Comparison of ENCODE assay signal across 8 mouse cellular contexts in genomic region chr10:52419402-52419801, GRCm38 (mm10). TPM values are rescaled to one million over a fixed set of nuclear protein-coding genes. Genes with fewer than 3 reads are reported as not detected.
DNase-seq lines count a peak whose midpoint lies in the region; ATAC-seq and TF ChIP-seq lines count a peak whose summit lies in the region.

No protein-coding gene starts in this region.

- H3K9me3 ChIP-seq in neural tube, embryonic 11.5 days (ENCODE audit: control insufficient read depth, low read length) = no peaks in the 10 kb centered on the region
- no peaks in the 10 kb centered on the region for H3K9me3 ChIP-seq in heart, embryonic 15.5 days (replicated peaks)
- H3K9me3 ChIP-seq in liver, postnatal 0 days (ENCODE audit: low read length) = no peaks in the 10 kb centered on the region

- 62% methylated on average over 4 of the region's 4 CpGs for WGBS in neural tube, embryonic 11.5 days
- 70% methylated on average over 4 of the region's 4 CpGs for WGBS in heart, embryonic 15.5 days
- WGBS in liver, postnatal 0 days (ENCODE audit: insufficient replicate concordance) = 72% methylated on average over 4 of the region's 4 CpGs

- H3K9ac ChIP-seq in neural tube, embryonic 11.5 days (ENCODE audit: low read length) = no peak overlapping the region
- no peak overlapping the region; the same call in 1 of the 2 replicates for H3K9ac ChIP-seq in heart, embryonic 15.5 days
- 0 out of 2 replicates have a peak overlapping the region, but pooled peaks have one; percentile 38 for H3K9ac ChIP-seq in liver, postnatal 0 days (replicated peaks)

- peak overlapping the region; percentile 74; the same call in 1 of the 2 replicates for H3K4me3 ChIP-seq in neural tube, embryonic 11.5 days (ENCODE audit: low read depth, low read length)
- peak overlapping the region; percentile 100 for H3K4me3 ChIP-seq in heart, embryonic 15.5 days
- peak overlapping the region; percentile 99 for H3K4me3 ChIP-seq in liver, postnatal 0 days (ENCODE audit: low read depth, low read length)

- peaks cover 10% of the 10 kb centered on the region; the same call in 1 of the 2 replicates for H3K4me1 ChIP-seq in neural tube, embryonic 11.5 days (ENCODE audit: control insufficient read depth, insufficient read depth, low read length)
- peaks cover 37% of the 10 kb centered on the region for H3K4me1 ChIP-seq in heart, embryonic 15.5 days (replicated peaks)
- H3K4me1 ChIP-seq in liver, postnatal 0 days (ENCODE audit: insufficient read depth) = peaks cover 31% of the 10 kb centered on the region

- no peaks in the 10 kb centered on the region for H3K27me3 ChIP-seq in neural tube, embryonic 11.5 days (ENCODE audit: control insufficient read depth, insufficient read depth, low read length)
- H3K27me3 ChIP-seq in heart, embryonic 15.5 days = no peaks in the 10 kb centered on the region
- no peaks in the 10 kb centered on the region for H3K27me3 ChIP-seq in liver, postnatal 0 days (ENCODE audit: insufficient read depth, low read length)

- peak; percentile 23; the same call in 1 of the 2 replicates for TF ChIP-seq EP300 in liver, postnatal 0 days (IDR thresholded peaks at IDR 0.05; ENCODE audit: low read depth)

- no peak overlapping the region for H3K27ac ChIP-seq in neural tube, embryonic 11.5 days (ENCODE audit: low read depth, low read length)
- 0 out of 2 replicates have a peak overlapping the region, but pooled peaks have one; percentile 97 for H3K27ac ChIP-seq in heart, embryonic 15.5 days
- H3K27ac ChIP-seq in liver, postnatal 0 days (ENCODE audit: low read depth) = peak overlapping the region; percentile 94

- peak overlapping the region; percentile 43 for H3K4me2 ChIP-seq in neural tube, embryonic 11.5 days (ENCODE audit: low read depth)
- H3K4me2 ChIP-seq in heart, embryonic 15.5 days = peak overlapping the region; percentile 67
- peak overlapping the region; percentile 93 for H3K4me2 ChIP-seq in liver, postnatal 0 days (ENCODE audit: low read depth, low read length)

- H3K36me3 ChIP-seq in neural tube, embryonic 11.5 days (ENCODE audit: control insufficient read depth, insufficient read depth, low read length) = no peaks in the 10 kb centered on the region
- no peaks in the 10 kb centered on the region for H3K36me3 ChIP-seq in heart, embryonic 15.5 days
- H3K36me3 ChIP-seq in liver, postnatal 0 days (replicated peaks; ENCODE audit: insufficient read depth, low read length) = no peaks in the 10 kb centered on the region; the same call in 1 of the 2 replicates

- no peak for TF ChIP-seq CTCF in liver, postnatal 0 days (IDR thresholded peaks at IDR 0.05; ENCODE audit: low read depth)

- no peak for ATAC-seq in neural tube, embryonic 11.5 days (ENCODE audit: insufficient read depth, low FRiP score, low TSS enrichment)
- ATAC-seq in heart, embryonic 15.5 days (replicated peaks; ENCODE audit: insufficient number of reproducible peaks, insufficient read depth, low FRiP score, low read depth) = no peak
- ATAC-seq in liver, postnatal 0 days = no peak
- ATAC-seq in megakaryocyte progenitor cell, adult 5-6 weeks (replicated peaks; ENCODE audit: poor library complexity) = no peak
- no peak for ATAC-seq in inflammation-experienced regulatory T-cells, adult 6 months

- no peak for DNase-seq in neural tube, embryonic 11.5 days (ENCODE audit: low spot score)
- DNase-seq in neural tube, embryonic 10.5 days (ENCODE audit: extremely low spot score, low spot score) = no peak
- no peak for DNase-seq in liver, postnatal 0 days
- no peak for DNase-seq in spleen, postnatal 14 days (ENCODE audit: low spot score in 2 of 2)
- no peak for DNase-seq in adrenal gland, postnatal 4 days (ENCODE audit: low spot score in 2 of 2)

RNA-seq across cellular contexts. Expression of gene Nus1, which starts 2.1 kb away (rescaled TPM):
- polyA plus RNA-seq in neural tube, embryonic 11.5 days (2014; fragmentation: Nextera tagmentation; extraction: Ambion mirVana) = 14.4 and 15.7 TPM in 2 replicates
- 7.9 and 8.8 TPM in 2 replicates for polyA plus RNA-seq in heart, embryonic 15.5 days (2015; fragmentation: Nextera tagmentation; extraction: Ambion mirVana)
- polyA plus RNA-seq in liver, postnatal 0 days (2015; fragmentation: Nextera tagmentation; extraction: Ambion mirVana) = 5.9 and 6.5 TPM in 2 replicates
- 10 to 100 TPM; 49.7 to 56.4 TPM for total RNA-seq in adrenal gland, postnatal 4 days (2021)
- total RNA-seq in megakaryocyte progenitor cell, adult 5-6 weeks (2015) = 33.7 and 37.2 TPM in 2 replicates
- 26.8 and 41.1 TPM in 2 replicates for total RNA-seq in megakaryocyte progenitor cell, adult 5-6 weeks (2017)
- polyA plus RNA-seq in inflammation-experienced regulatory T-cells, adult 6 months (2017; shearing (Covaris generic)) = 1 to 10 TPM; 7.5 to 8.2 (median 7.7) TPM

RNA-seq across cellular contexts. Expression of gene Nepn, which starts 30.6 kb away (rescaled TPM):
- not detected in 2 replicates for polyA plus RNA-seq in neural tube, embryonic 11.5 days (2014; fragmentation: Nextera tagmentation; extraction: Ambion mirVana)
- polyA plus RNA-seq in heart, embryonic 15.5 days (2015; fragmentation: Nextera tagmentation; extraction: Ambion mirVana) = not detected in 2 replicates
- not detected in 2 replicates for polyA plus RNA-seq in liver, postnatal 0 days (2015; fragmentation: Nextera tagmentation; extraction: Ambion mirVana)
- total RNA-seq in adrenal gland, postnatal 4 days (2021) = under 1 TPM; 0.28 to 0.42 TPM
- total RNA-seq in megakaryocyte progenitor cell, adult 5-6 weeks (2015) = not detected in 2 replicates
- not detected in 2 replicates for total RNA-seq in megakaryocyte progenitor cell, adult 5-6 weeks (2017)
- polyA plus RNA-seq in inflammation-experienced regulatory T-cells, adult 6 months (2017; shearing (Covaris generic)) = not detected

RNA-seq across cellular contexts. Expression of gene Gopc, which starts 37.5 kb away (rescaled TPM):
- polyA plus RNA-seq in neural tube, embryonic 11.5 days (2014; fragmentation: Nextera tagmentation; extraction: Ambion mirVana) = 21.6 and 21.7 TPM in 2 replicates
- 12.3 and 13.2 TPM in 2 replicates for polyA plus RNA-seq in heart, embryonic 15.5 days (2015; fragmentation: Nextera tagmentation; extraction: Ambion mirVana)
- polyA plus RNA-seq in liver, postnatal 0 days (2015; fragmentation: Nextera tagmentation; extraction: Ambion mirVana) = 4.7 and 5.0 TPM in 2 replicates
- total RNA-seq in adrenal gland, postnatal 4 days (2021) = 10 to 100 TPM; 26.9 to 29.4 TPM
- 14.5 and 17.4 TPM in 2 replicates for total RNA-seq in megakaryocyte progenitor cell, adult 5-6 weeks (2015)
- total RNA-seq in megakaryocyte progenitor cell, adult 5-6 weeks (2017) = 16.3 and 17.2 TPM in 2 replicates
- 1 to 10 TPM; 5.5 to 8.1 (median 6.0) TPM for polyA plus RNA-seq in inflammation-experienced regulatory T-cells, adult 6 months (2017; shearing (Covaris generic))

Comparison
In these comparisons a context has a peak if more than half of its experiments do, and no peak if none do; other contexts are left out.
1. H3K4me2 ChIP-seq: peak in every context shown above with its lines; median percentile 93 in liver, postnatal 0 days; 67 in heart, embryonic 15.5 days; 43 in neural tube, embryonic 11.5 days.